15 mouse cellular contexts compared by ENCODE assay signal in genomic region chr3:66025454-66025853, GRCm38 (mm10).
"Had no signal": no experiment of that assay in that cellular context is flagged by ENCODE, and none has a peak within 500 bp of the region (broad histone marks: within the 10 kb centered on the region; RNA-seq: fewer than 3 reads in every experiment).

No protein-coding gene starts in this region.

- H3K27ac ChIP-seq: neural tube, embryonic 15.5 days; stomach, embryonic 15.5 days; stomach, postnatal 0 days had no signal

- H3K4me3 ChIP-seq: neural tube, embryonic 15.5 days; stomach, embryonic 15.5 days had no signal

- H3K4me2 ChIP-seq: neural tube, embryonic 15.5 days; stomach, embryonic 15.5 days had no signal

- H3K36me3 ChIP-seq: neural tube, embryonic 15.5 days; stomach, embryonic 15.5 days had no signal

- H3K9me3 ChIP-seq: neural tube, embryonic 15.5 days; stomach, embryonic 15.5 days had no signal

- H3K9ac ChIP-seq: neural tube, embryonic 15.5 days; stomach, embryonic 15.5 days had no signal

- H3K27me3 ChIP-seq: neural tube, embryonic 15.5 days; stomach, embryonic 15.5 days had no signal

- H3K4me1 ChIP-seq: neural tube, embryonic 15.5 days; stomach, embryonic 15.5 days had no signal

- DNase-seq: retina, postnatal 1 day; right cerebral cortex, adult 18-20 months; right cerebral cortex, postnatal 14 days; right cerebral cortex, postnatal 25 days; right cerebral cortex, postnatal 4 days; spleen, adult 18-20 months; thymus, adult 18-20 months; thymus, adult 2 months; thymus, postnatal 14 days; thymus, postnatal 25 days; thymus, postnatal 36 days; thymus, postnatal 4 days had no signal
